Mouse (Mus musculus) natural killer cell, adult 2 months (primary cell): ENCODE measurements around the gene Clcn1.
A peak's percentile ranks its signal among the peaks of the same experiment; 100 is the strongest.

ENCODE experiments used
- DNase-seq, 2 experiments: peaks; one replicate each; pipeline ENCODE4 v3.0.0; 2022; ENCODE audit warnings: low spot score in 2 of 2

Gene Clcn1

DNA sequence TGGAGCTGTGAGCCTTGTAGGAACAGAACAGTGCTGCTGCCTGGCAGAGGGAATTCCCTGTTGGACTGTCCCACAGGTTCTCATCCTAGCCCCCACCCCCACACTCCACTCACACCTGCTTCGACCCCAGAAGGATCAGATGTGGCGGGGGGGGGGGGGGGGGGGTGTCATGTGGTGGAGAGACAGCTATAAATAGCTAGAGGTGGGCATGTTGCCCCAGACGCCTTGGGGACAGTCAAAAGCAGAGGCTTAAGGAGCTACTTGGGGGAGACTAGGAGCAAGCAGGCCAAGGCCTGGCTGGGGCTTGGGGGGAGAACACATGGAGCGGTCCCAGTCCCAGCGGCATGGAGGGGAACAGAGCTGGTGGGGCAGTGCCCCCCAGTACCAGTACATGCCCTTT lies at the start of gene Clcn1:
TSS of gene Clcn1 (plus strand) at position 238 of the 400 bp plus-strand sequence.
- DNase-seq = no peak

- DNase-seq = no peak
Observed at GRCm38 (mm10) chr6:42237276-42237805, 49.1 kb upstream of the Clcn1 start.

GRCm38 (mm10) chr6:42241311-42242045 lies 45.0 kb upstream of the Clcn1 start:
- no peak for DNase-seq

DNA sequence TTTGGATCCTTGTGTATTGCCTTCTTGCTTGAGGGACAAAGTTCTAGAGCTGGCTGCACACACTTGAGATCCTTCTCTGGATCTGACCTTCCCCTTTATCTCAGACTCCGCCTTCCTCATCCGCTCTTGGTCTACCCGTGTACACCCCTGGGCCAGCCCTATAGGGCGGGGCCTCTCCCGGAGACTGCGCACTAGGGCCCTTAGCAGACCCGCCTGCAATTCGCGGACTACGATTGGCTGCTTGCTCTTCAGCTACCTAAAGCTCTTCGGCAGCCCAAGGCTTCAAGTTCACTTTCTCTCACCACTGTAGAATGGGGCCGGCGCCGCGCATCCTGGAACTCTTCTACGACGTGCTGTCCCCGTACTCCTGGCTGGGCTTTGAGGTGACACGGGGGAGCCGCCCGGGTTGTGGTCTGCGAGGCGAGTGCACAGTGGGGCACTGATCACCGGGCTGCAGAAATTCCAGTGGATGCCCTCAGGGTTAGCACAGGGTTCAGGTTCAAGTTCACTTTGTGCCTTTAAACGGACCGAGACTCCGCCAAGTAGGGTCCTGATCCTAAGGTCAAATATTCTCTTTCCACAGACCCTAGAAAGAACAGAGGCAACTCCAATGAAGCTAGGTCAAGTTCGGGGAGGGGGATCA lies 40.7 kb upstream of the Clcn1 start, which contains the start of gene Gstk1:
TSS of gene Gstk1 (plus strand) at position 225 of the 643 bp plus-strand sequence.
- peak; percentile 70 to 83 for DNase-seq

GRCm38 (mm10) chr6:42247173-42247572 lies 39.3 kb upstream of the Clcn1 start:
- no peak for DNase-seq

DNA sequence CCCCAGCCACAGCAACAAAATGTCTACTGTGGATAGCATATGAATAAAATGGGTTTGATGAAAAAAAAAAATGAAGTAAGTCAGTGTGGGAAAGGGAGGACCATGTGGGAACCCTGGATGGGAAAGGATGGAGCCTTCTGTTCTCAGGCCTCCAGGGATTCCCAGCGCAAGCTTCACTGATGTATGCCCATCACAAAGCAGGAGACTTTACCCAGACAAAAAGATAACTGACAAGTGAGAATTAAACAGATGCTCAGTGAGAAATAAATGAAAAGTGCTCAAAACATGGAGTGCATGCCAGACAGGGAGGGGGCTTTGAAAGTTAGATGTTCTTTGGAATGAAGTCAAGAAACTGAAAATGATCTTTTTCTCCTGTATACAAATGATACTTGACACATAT lies 38.5 kb upstream of the Clcn1 start:
- DNase-seq = no peak

DNA sequence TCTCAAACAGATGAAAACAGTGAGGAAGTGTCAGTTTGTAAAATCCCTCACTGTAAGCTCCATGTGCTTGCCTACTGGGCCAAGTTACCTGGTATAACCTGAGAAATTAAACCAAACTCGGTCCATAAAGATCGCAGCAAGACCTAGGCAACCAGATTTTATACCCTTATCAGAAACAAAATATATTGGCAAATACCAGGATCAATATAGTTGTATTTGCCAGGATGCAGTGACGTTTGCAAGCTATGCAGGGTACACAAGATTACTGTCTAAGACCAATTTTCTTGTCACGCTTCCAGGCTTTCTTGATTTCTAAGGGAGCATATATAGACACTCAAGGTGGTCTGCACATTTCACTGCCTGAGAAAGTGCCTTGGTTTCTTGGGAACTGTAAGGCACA lies 34.7 kb upstream of the Clcn1 start:
- DNase-seq = no peak

DNA sequence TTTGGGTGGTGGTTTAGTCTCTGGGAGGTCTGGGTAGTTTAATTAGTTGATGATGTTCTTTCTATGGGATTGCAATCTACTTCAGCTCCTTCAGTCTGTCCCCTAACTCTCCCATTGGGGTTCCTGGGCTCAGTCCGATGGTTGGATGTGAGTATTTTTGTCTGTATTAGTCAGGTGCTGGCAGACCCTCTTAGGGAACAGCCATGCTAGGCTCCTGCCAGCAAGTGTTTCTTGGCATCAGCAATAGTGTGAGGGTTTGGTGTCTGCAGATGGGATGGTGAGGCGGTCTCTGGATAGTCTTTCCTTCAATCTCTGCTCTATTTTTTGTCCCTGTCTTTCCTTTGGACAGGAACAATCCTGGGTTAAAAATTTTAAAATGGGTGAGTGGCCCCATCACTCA lies 33.4 kb upstream of the Clcn1 start:
- no peak for DNase-seq

GRCm38 (mm10) chr6:42257303-42257863 lies 29.1 kb upstream of the Clcn1 start:
- peak; percentile 34 to 63 for DNase-seq

GRCm38 (mm10) chr6:42260430-42260829 lies 26.1 kb upstream of the Clcn1 start:
- no peak for DNase-seq

GRCm38 (mm10) chr6:42261524-42262170 lies 24.8 kb upstream of the Clcn1 start, which contains the start of gene Tmem139:
TSS of gene Tmem139 (plus strand) at chr6:42261970.
- no peak for DNase-seq

DNA sequence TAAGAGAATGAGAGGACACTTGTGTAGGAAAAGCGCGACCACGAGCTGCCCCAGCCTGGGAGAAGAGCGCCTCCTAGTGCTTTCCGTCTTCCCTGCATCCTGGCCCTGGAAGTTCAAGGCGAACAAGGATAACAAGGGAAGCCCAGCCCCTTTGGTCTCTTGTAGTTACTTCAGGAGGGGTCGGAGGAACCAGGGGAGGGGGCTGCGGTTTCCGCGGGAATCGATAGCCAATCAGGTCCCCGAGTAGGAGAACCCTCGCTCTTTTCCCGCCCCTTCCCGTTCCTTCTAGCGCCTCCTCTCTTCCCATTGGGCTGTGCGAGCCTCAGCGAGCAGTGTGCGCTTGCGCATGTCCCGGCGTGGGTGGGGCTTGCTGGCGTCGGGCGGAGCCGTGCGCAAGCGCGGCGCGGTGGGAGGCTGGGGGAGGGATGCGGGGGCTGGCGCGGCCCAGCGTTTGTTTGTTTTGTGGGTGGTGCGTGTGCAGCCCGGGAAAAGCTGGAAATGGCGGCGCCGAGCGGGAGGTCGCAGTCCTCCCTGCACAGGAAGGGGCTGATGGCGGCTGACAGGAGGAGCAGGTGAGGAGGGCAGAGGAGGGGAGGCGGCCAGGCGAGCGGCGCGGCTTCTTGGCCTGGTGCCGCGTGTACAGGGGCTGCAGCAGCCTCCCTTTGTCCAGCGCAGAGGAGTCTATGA lies 21.7 kb upstream of the Clcn1 start, which contains the start of gene Casp2:
TSS of gene Casp2 (plus strand) at position 360 of the 687 bp plus-strand sequence.
- peak; percentile 92 to 95 for DNase-seq

DNA sequence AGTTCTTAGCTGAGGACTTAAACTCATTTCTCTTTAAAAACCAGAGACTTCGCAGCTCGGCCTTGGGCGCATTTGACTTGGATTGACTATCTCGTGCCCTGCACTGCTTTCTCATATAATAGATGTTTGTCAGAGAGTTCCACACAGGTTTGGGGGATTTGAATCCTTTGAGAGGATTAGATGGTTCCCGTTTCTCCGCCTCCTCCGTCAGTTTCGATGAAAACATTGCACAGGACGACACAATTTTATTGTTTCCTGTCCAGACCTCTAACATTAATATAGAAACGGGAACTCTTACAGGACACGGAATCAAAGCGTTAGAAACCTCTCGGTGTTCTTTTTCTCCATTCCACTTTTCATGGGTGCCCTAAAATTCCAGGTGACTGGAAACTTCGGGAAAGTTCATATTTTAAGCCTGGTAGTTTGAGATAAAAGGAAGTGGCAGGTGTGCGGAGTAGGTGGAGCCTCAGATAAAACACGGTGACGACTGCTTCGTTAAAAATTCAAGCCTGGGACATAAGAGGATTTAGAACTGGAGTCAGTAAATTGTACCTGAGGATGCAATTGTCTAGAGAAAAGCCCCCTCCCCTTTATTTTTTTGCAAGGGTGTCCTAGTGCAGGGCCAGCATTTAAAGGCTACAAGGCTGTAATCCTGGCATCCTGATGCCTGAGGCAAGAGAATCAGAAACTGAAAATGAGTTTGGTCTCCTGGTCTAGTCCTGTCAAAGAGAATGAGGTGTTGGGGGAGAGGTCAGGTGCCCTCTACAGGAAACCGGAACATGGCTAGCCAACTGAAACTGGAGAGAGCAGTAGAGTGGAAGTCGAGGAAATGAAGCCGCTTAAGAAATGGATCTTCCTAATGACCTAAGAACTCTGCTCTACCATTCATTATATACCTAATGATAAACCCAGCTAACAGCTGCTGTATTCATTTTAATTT lies 20.8 kb upstream of the Clcn1 start:
- DNase-seq = peak; percentile 12 to 49

DNA sequence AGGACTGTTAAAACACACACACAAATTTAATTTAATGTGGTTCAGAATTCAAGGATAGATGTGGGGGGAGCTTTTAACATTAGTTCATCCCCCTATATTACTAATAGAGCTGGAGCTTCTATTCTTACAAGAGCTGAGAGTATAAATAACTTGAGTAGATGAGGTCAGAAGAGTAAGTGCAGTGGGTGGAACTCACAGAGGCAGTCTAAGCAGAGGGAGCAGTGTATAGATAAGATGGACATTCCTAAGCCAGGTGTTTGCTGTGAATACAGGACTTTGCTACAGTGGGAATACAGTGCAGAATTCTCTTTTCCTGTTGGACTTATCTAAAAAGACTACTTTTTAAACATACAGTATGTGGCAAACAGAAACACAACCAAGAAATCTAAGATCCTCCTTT lies 15.7 kb upstream of the Clcn1 start:
- no peak for DNase-seq

DNA sequence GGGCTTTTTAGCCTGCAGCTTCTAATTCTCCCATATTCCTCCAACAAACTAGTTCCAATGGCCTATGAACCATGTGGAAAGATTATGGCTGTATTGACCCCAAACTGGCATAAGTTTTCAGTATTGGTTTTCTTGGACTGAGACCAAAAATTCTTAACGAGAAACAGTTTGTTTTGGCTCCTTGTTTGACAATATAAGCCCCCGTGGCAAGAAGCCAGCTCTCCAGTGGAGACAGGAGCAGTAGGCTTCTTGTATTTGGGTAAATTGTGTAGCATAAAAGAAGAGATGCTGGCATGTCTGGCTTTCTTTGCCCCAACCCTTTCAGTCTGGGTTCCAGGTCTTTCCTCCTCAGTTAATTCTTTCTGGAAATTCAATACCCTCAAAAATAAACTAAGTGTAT lies 10.3 kb upstream of the Clcn1 start:
- DNase-seq = no peak

DNA sequence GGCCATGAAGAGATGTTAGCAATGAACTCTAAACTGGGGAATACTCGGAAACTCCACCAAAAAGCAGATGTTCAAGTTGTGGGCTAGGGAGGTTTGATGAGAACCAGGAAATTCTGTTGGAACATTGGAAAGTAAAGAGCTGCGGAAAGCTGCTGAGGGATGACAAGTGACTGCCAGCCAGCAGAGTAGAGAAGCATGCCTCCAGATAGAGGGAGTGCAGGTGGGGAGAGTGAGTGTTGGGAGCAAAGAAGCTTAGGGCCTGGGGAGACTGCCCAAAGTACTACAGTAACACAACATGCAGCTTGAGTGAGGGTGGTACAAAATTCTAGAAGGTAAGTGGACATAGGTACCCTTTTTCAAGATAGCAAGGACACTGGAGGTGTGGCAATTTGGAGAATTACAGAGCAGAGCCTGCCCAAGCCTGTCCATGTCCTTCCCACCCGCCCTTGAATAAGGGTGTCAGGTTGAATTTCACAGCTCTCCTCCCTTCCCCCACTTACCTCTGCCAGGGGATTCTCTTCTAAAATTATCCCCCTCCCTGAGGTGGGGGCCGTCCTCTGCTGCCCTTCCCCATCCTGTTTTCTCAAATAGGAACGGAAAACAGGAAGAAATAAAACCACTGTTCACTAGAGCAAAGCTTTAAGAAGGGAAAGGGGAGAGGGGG lies 3.5 kb upstream of the Clcn1 start:
- DNase-seq = no peak

GRCm38 (mm10) chr6:42287562-42287961 lies 1.1 kb downstream of the Clcn1 start:
- DNase-seq = no peak

DNA sequence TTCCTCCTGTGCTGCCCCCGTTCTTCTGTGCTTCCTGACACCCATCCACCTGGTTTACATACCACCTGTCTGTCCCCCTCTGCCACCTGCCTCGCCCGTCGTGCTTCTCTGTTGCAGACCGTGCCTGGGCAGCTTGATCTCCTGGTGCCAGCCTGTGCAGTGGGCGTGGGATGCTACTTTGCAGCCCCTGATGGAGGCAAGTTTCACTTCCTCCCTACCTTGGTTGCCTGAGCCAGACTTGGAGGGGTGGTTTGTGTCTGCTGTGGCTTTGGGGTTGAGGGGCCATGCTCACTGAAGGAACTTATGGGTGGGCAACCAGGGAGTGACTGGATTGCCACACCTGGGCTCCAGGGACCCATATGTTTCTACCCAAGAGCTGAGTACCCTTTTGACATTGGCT lies 6.8 kb downstream of the Clcn1 start:
- DNase-seq = peak in 1 of 2 experiments; percentile 58

GRCm38 (mm10) chr6:42295549-42296094 lies 9.1 kb downstream of the Clcn1 start:
- DNase-seq = no peak
